Mouse (Mus musculus): ENCODE measurements around the gene Cfap46. TPM values are rescaled to one million over a fixed set of nuclear protein-coding genes. Genes with fewer than 3 reads are reported as not detected.

The Cfap46 gene
- polyA plus RNA-seq, 1 experiment from 2014 or later, result 1.7 TPM

DNA sequence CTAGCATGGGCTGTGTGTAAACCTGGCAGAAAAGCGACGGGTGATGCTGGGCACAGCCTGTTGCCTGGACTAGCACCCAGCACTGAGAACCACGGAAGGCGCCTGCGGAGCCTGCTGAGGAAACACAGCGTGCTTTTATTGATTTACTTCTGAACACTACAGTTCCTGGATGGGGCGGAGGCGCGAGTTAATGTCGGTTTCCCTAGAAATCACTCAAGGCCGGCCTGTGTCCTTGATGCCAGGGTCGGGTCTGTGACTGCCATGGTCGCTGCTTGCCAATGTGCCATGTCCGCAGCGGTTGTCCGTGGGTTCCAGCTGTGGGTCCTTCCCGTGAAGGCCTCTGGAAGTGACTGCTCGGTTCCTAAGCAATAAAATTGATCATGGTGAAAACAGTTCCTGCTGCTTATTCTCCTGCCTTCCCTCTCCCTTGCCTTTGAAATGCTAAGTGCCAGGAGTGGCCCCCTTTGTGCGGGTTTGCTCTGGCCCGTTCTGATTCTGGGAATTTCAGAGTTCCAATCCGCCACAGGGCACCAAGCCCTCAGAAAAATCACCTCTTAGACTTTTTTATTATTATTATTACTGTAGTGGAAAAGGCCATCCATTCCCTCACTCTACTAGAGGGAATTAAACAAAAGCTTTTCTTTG lies 104.2 kb downstream of the Cfap46 start:
- Histone ChIP-seq H3K36me3 (ENCODE audit: insufficient read depth, low read length) (peaks cover 27% of the 10 kb centered on the region), H3K27me3 (replicated peaks; ENCODE audit: insufficient read depth, low read length) (peaks cover 54% of the 10 kb centered on the region), H3K4me1 (ENCODE audit: insufficient read depth, low read depth, low read length) (peaks cover 17% of the 10 kb centered on the region), H3K9ac (replicated peaks; ENCODE audit: low read depth) (no peak overlapping the region), H3K9me3 (ENCODE audit: low read length) (no peaks in the 10 kb centered on the region), H3K27ac (ENCODE audit: low read length) (no peak overlapping the region), H3K4me2 (replicated peaks; ENCODE audit: low read depth, low read length) (no peak overlapping the region), H3K4me3 (ENCODE audit: low read depth, low read length) (no peak overlapping the region)
- WGBS, result 88% methylated on average over 21 of the region's 21 CpGs
- no peak for ATAC-seq
- TF ChIP-seq CTCF (IDR thresholded peaks at IDR 0.05), result no peak
- TF ChIP-seq EP300 (IDR thresholded peaks at IDR 0.05), result no peak
- DNase-seq (ENCODE audit: low spot score), result no peak

DNA sequence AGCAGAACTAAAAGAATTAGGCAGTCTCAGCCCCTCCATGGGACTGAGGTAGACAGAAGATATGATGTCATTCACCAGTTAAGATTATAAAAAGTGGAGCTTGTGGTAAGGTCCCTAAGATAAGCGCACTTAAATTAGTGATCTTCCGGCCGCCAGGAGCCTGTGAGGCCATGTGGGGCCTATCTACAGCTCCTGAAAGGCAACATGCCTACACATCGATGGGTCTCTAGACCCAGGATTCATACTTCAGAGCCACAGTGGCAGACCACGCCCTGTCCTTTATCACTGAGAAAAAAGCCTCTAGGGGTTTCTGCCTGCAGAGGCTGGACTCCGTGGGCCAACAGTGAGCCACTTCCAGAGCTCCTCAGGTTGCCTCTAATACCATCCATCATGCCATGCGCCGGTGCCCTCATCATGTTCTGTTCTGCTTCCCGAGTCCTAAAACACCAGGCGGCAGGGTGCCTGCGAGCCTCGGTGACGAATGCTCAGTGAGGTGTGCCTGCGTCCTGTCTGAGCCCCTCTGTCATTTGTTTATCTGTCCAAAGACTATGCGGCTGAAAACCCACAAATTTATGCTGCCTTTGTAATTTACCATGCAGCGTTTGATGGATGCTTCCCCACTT lies 107.4 kb downstream of the Cfap46 start:
- 0 out of 2 replicates have a peak, but pooled peaks cover 5% of the 10 kb centered on the region for H3K4me1 ChIP-seq (ENCODE audit: insufficient read depth, low read depth, low read length)
- no peak for DNase-seq (ENCODE audit: low spot score)
- H3K27me3 ChIP-seq (replicated peaks; ENCODE audit: insufficient read depth, low read length), result peaks cover 25% of the 10 kb centered on the region
- H3K4me2 ChIP-seq (replicated peaks; ENCODE audit: low read depth, low read length), result no peak overlapping the region
- ATAC-seq, result no peak
- H3K36me3 ChIP-seq (ENCODE audit: insufficient read depth, low read length), result peaks cover 33% of the 10 kb centered on the region
- H3K9ac ChIP-seq (replicated peaks; ENCODE audit: low read depth), result no peak overlapping the region
- no peak overlapping the region for H3K4me3 ChIP-seq (ENCODE audit: low read depth, low read length)
- TF ChIP-seq EP300 (IDR thresholded peaks at IDR 0.05), result no peak
- TF ChIP-seq CTCF (IDR thresholded peaks at IDR 0.05), result no peak
- no peaks in the 10 kb centered on the region for H3K9me3 ChIP-seq (ENCODE audit: low read length)
- 87% methylated on average over 16 of the region's 16 CpGs for WGBS
- no peak overlapping the region for H3K27ac ChIP-seq (ENCODE audit: low read length)

DNA sequence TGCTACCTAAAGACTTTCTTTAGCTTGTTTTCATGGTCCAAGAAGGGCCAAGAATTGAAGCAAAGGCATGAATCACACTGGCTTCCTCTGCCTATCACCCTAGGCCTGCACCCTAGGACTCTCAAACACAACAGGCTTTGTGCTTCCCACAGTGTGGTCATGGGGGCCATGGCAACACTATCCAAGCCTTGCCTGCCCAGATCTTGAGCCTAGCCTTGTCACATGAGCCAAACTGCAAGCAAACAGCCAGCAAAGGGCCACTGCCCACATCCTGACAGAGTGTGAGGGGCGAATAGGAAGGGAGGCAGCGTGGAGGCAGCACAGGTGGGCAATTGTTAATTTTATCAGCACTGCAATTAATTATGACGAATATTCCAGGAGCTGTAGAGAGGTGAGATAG lies 111.0 kb downstream of the Cfap46 start:
- H3K9me3 ChIP-seq (ENCODE audit: low read length), result no peaks in the 10 kb centered on the region
- H3K4me3 ChIP-seq (ENCODE audit: low read depth, low read length), result no peak overlapping the region
- ATAC-seq, result peak; percentile 33; the same call in 1 of the 2 replicates
- peaks cover 27% of the 10 kb centered on the region for H3K36me3 ChIP-seq (ENCODE audit: insufficient read depth, low read length)
- no peak overlapping the region for H3K27ac ChIP-seq (ENCODE audit: low read length)
- TF ChIP-seq CTCF (IDR thresholded peaks at IDR 0.05) (no peak), EP300 (IDR thresholded peaks at IDR 0.05) (no peak)
- no peak for DNase-seq (ENCODE audit: low spot score)
- H3K9ac ChIP-seq (replicated peaks; ENCODE audit: low read depth), result no peak overlapping the region
- H3K4me1 ChIP-seq (ENCODE audit: insufficient read depth, low read depth, low read length), result no peaks in the 10 kb centered on the region
- no peak overlapping the region for H3K4me2 ChIP-seq (replicated peaks; ENCODE audit: low read depth, low read length)
- 87% methylated on average over 3 of the region's 3 CpGs for WGBS
- no peaks in the 10 kb centered on the region for H3K27me3 ChIP-seq (replicated peaks; ENCODE audit: insufficient read depth, low read length)

DNA sequence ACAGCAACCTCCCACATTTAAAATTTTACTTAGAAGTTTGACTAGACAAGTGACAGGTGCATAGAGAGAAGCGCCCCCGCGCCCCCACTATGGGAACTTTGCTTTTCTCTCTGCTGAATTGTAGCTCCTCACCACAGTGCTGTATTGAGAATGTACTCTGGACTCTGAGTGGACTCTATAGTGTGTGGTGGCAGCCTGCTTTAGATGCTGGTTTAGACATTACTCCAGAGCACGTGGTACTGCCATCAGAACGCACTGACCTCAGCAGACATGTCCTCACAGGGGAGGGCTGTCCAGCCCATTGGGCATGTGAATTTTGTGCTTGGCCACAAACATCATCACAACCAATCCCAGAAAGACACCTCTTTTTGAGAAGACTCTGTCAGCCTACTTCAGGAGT lies 112.8 kb downstream of the Cfap46 start:
- Histone ChIP-seq H3K9ac (replicated peaks; ENCODE audit: low read depth) (no peak overlapping the region), H3K27me3 (replicated peaks; ENCODE audit: insufficient read depth, low read length) (no peaks in the 10 kb centered on the region), H3K4me2 (replicated peaks; ENCODE audit: low read depth, low read length) (no peak overlapping the region), H3K27ac (ENCODE audit: low read length) (no peak overlapping the region), H3K9me3 (ENCODE audit: low read length) (no peaks in the 10 kb centered on the region), H3K4me1 (ENCODE audit: insufficient read depth, low read depth, low read length) (no peaks in the 10 kb centered on the region), H3K4me3 (ENCODE audit: low read depth, low read length) (no peak overlapping the region), H3K36me3 (ENCODE audit: insufficient read depth, low read length) (peaks cover 30% of the 10 kb centered on the region; the same call in 1 of the 2 replicates)
- ATAC-seq (no peak), DNase-seq (ENCODE audit: low spot score) (no peak)
- no peak for TF ChIP-seq EP300 (IDR thresholded peaks at IDR 0.05)
- no peak for TF ChIP-seq CTCF (IDR thresholded peaks at IDR 0.05)
- 95% methylated on average over 5 of the region's 5 CpGs for WGBS

DNA sequence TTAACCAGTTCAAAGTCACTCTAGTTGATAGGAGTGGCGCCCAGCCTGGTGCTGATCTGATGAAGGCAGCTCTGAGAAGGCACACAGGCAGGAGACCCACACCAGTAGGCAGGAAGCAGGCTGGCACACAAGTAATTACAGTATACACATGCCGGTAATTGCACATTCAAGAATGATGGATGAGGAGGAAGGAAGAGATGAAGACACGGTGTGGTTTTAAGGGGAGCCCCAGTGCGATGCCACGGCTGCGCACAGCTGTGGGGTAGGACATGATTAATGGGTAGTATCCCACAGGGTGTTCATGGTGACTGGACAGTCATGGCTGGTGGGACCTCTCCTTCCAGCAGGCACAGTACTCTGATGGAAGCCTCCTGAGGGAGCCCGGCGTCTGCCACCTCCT lies 117.1 kb downstream of the Cfap46 start:
- Histone ChIP-seq H3K9ac (replicated peaks; ENCODE audit: low read depth) (no peak overlapping the region), H3K4me2 (replicated peaks; ENCODE audit: low read depth, low read length) (no peak overlapping the region), H3K27me3 (replicated peaks; ENCODE audit: insufficient read depth, low read length) (no peaks in the 10 kb centered on the region), H3K27ac (ENCODE audit: low read length) (no peak overlapping the region), H3K36me3 (ENCODE audit: insufficient read depth, low read length) (peaks cover 30% of the 10 kb centered on the region), H3K4me3 (ENCODE audit: low read depth, low read length) (no peak overlapping the region), H3K4me1 (ENCODE audit: insufficient read depth, low read depth, low read length) (no peaks in the 10 kb centered on the region), H3K9me3 (ENCODE audit: low read length) (no peaks in the 10 kb centered on the region)
- TF ChIP-seq CTCF (IDR thresholded peaks at IDR 0.05) (no peak), EP300 (IDR thresholded peaks at IDR 0.05) (no peak)
- 45% methylated on average over 8 of the region's 8 CpGs for WGBS
- DNase-seq (ENCODE audit: low spot score), result no peak
- ATAC-seq, result no peak

DNA sequence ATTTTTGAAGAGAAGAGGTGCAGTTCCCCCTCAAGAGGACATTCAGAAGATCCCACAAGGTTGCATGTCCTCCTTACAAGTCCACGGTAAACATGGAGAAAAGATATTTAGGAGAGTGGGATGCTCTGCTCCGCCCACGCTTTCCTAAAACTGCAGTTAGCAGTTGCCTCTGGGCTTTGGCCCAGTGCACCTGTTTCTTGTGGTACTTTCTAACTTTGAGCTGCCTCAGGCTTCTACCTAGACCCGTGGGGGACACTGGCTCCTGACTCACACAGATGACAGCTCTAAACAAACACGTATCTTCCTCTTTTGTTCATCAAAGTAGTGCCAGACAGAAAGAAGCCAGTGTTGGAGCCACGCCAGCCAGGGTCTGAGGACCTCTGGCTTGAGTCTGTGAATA lies 117.6 kb downstream of the Cfap46 start:
- no peaks in the 10 kb centered on the region for H3K4me1 ChIP-seq (ENCODE audit: insufficient read depth, low read depth, low read length)

More for the DNA sequence above, 117.6 kb downstream of the Cfap46 start:
- Histone ChIP-seq H3K4me3 (ENCODE audit: low read depth, low read length) (no peak overlapping the region), H3K9ac (replicated peaks; ENCODE audit: low read depth) (no peak overlapping the region), H3K4me2 (replicated peaks; ENCODE audit: low read depth, low read length) (no peak overlapping the region), H3K27ac (ENCODE audit: low read length) (no peak overlapping the region), H3K9me3 (ENCODE audit: low read length) (no peaks in the 10 kb centered on the region), H3K36me3 (ENCODE audit: insufficient read depth, low read length) (peaks cover 30% of the 10 kb centered on the region), H3K27me3 (replicated peaks; ENCODE audit: insufficient read depth, low read length) (no peaks in the 10 kb centered on the region)
- WGBS, result 61% methylated on average over 6 of the region's 6 CpGs
- ATAC-seq (no peak), DNase-seq (ENCODE audit: low spot score) (no peak)
- TF ChIP-seq CTCF (IDR thresholded peaks at IDR 0.05), result no peak
- TF ChIP-seq EP300 (IDR thresholded peaks at IDR 0.05), result no peak

Data from lung, postnatal 0 days (tissue).